Mouse (Mus musculus) mesoderm, embryonic 11.5 days (tissue): Measurements from ENCODE around the gene Macrod1.

Experiments
- DNase-seq: peaks from one replicate; pipeline ENCODE4 v3.0.0-alpha.2; 2012; ENCODE audit warnings: low read depth, low spot score

Macrod1 gene

GRCm38 (mm10) chr19:7197445-7197844 lies 140.8 kb downstream of the Macrod1 start:
- DNase-seq = no peak

GRCm38 (mm10) chr19:7199089-7199488 lies 142.5 kb downstream of the Macrod1 start:
- DNase-seq = no peak

- DNase-seq = no peak
These were observed 143.8 kb downstream of the Macrod1 start for GRCm38 (mm10) chr19:7200427-7200826.

GRCm38 (mm10) chr19:7204898-7205297 lies 148.3 kb downstream of the Macrod1 start:
- DNase-seq = no peak

- DNase-seq = no peak
These were observed 148.7 kb downstream of the Macrod1 start for GRCm38 (mm10) chr19:7205326-7205725.

- DNase-seq = peak; percentile 96
These were observed 149.4 kb downstream of the Macrod1 start, which contains the start of gene Otub1 for GRCm38 (mm10) chr19:7205753-7206736. Gene Otub1 (minus strand): TSS chr19:7206316.

- DNase-seq = no peak
These were observed 153.5 kb downstream of the Macrod1 start for GRCm38 (mm10) chr19:7209907-7210646.

GRCm38 (mm10) chr19:7212216-7212615 lies 155.6 kb downstream of the Macrod1 start:
- no peak for DNase-seq

GRCm38 (mm10) chr19:7213010-7213409 lies 156.4 kb downstream of the Macrod1 start:
- DNase-seq = no peak

GRCm38 (mm10) chr19:7214484-7214883 lies 157.9 kb downstream of the Macrod1 start:
- DNase-seq = no peak

- peak; percentile 98 for DNase-seq
These were observed 160.7 kb downstream of the Macrod1 start, which contains the start of gene Cox8a for GRCm38 (mm10) chr19:7217162-7217925. Gene Cox8a (minus strand): TSS chr19:7217616.

GRCm38 (mm10) chr19:7217926-7218267 lies 161.3 kb downstream of the Macrod1 start:
- no peak for DNase-seq

- no peak for DNase-seq
These were observed 162.1 kb downstream of the Macrod1 start for GRCm38 (mm10) chr19:7218753-7219152.

- no peak for DNase-seq
These were observed 165.6 kb downstream of the Macrod1 start for GRCm38 (mm10) chr19:7222196-7222595.

GRCm38 (mm10) chr19:7223488-7223887 lies 166.9 kb downstream of the Macrod1 start:
- DNase-seq = no peak

GRCm38 (mm10) chr19:7224253-7224652 lies 167.6 kb downstream of the Macrod1 start:
- DNase-seq = no peak

GRCm38 (mm10) chr19:7225096-7225690 lies 168.6 kb downstream of the Macrod1 start:
- DNase-seq = no peak

- DNase-seq = no peak
These were observed 169.9 kb downstream of the Macrod1 start for GRCm38 (mm10) chr19:7226511-7226914.

- peak; percentile 79 for DNase-seq
These were observed 178.1 kb downstream of the Macrod1 start for GRCm38 (mm10) chr19:7234537-7235221.

GRCm38 (mm10) chr19:7235461-7235860 lies 178.9 kb downstream of the Macrod1 start:
- DNase-seq = no peak

GRCm38 (mm10) chr19:7236011-7236410 lies 179.4 kb downstream of the Macrod1 start:
- no peak for DNase-seq
